In genomic region chr13:102694154-102694553, GRCm38 (mm10) we compare ENCODE assay signal across 17 mouse cellular contexts. TPM values are rescaled to one million over a fixed set of nuclear protein-coding genes. Genes with fewer than 3 reads are reported as not detected.
DNase-seq lines count a peak whose midpoint lies in the region; ATAC-seq and TF ChIP-seq lines count a peak whose summit lies in the region.
"Had no signal": no experiment of that assay in that cellular context is flagged by ENCODE, and none has a peak within 500 bp of the region (broad histone marks: within the 10 kb centered on the region; RNA-seq: fewer than 3 reads in every experiment).

No protein-coding gene starts in this region.

- no peak overlapping the region for H3K4me2 ChIP-seq in lung, postnatal 0 days (replicated peaks; ENCODE audit: low read depth, low read length)
- H3K4me2 ChIP-seq: lung, embryonic 14.5 days; midbrain, embryonic 13.5 days; neural tube, embryonic 13.5 days; stomach, embryonic 15.5 days had no signal

- TF ChIP-seq POLR2A in lung, adult 2 months (IDR thresholded peaks at IDR 0.05; ENCODE audit: borderline replicate concordance, extremely low read depth, low read depth, low read length), result no peak
- no peak for TF ChIP-seq POLR2A in bone marrow, adult 2 months (IDR thresholded peaks at IDR 0.05; ENCODE audit: borderline replicate concordance, control insufficient read depth, low read depth, low read length)
- no peak for TF ChIP-seq POLR2A in small intestine, adult 2 months (IDR thresholded peaks at IDR 0.05; ENCODE audit: low read depth, low read length)

- H3K9ac ChIP-seq in lung, postnatal 0 days (replicated peaks; ENCODE audit: low read depth), result no peak overlapping the region
- H3K9ac ChIP-seq: forebrain, postnatal 0 days; lung, embryonic 14.5 days; midbrain, embryonic 13.5 days; neural tube, embryonic 13.5 days; stomach, embryonic 15.5 days had no signal

- no peak for TF ChIP-seq EP300 in lung, postnatal 0 days (IDR thresholded peaks at IDR 0.05)

- H3K4me1 ChIP-seq in lung, adult 2 months (ENCODE audit: control insufficient read depth, insufficient read depth, low read length), result peaks cover 2% of the 10 kb centered on the region
- peaks cover 8% of the 10 kb centered on the region; the same call in 1 of the 2 replicates for H3K4me1 ChIP-seq in lung, postnatal 0 days (ENCODE audit: insufficient read depth, low read depth, low read length)
- H3K4me1 ChIP-seq in bone marrow, adult 2 months (ENCODE audit: control insufficient read depth, insufficient read depth, low read length), result peaks cover 7% of the 10 kb centered on the region
- peaks cover 3% of the 10 kb centered on the region; the same call in 1 of the 2 replicates for H3K4me1 ChIP-seq in small intestine, adult 2 months (ENCODE audit: control insufficient read depth, insufficient read depth, insufficient read length, low read length)

- no peaks in the 10 kb centered on the region for H3K36me3 ChIP-seq in lung, postnatal 0 days (ENCODE audit: insufficient read depth, low read length)
- no peaks in the 10 kb centered on the region for H3K36me3 ChIP-seq in small intestine, adult 2 months (ENCODE audit: control insufficient read depth, insufficient read depth, low read length)
- H3K36me3 ChIP-seq: midbrain, embryonic 13.5 days; neural tube, embryonic 13.5 days; stomach, embryonic 15.5 days had no signal

- no peaks in the 10 kb centered on the region for H3K9me3 ChIP-seq in lung, postnatal 0 days (ENCODE audit: low read length)
- H3K9me3 ChIP-seq: midbrain, embryonic 13.5 days; neural tube, embryonic 13.5 days; stomach, embryonic 15.5 days had no signal

- H3K27me3 ChIP-seq in lung, postnatal 0 days (replicated peaks; ENCODE audit: insufficient read depth, low read length), result no peaks in the 10 kb centered on the region
- no peaks in the 10 kb centered on the region for H3K27me3 ChIP-seq in small intestine, adult 2 months (ENCODE audit: control insufficient read depth, insufficient read depth, low read length)
- H3K27me3 ChIP-seq: midbrain, embryonic 13.5 days; neural tube, embryonic 13.5 days; stomach, embryonic 15.5 days had no signal

- no peak overlapping the region for H3K27ac ChIP-seq in lung, postnatal 0 days (ENCODE audit: low read length)
- peak overlapping the region; percentile 86 for H3K27ac ChIP-seq in bone marrow, adult 2 months (ENCODE audit: control insufficient read depth, insufficient read depth, low read depth, low read length, poor library complexity)
- peak overlapping the region; percentile 24; the same call in 1 of the 2 replicates for H3K27ac ChIP-seq in small intestine, adult 2 months (ENCODE audit: insufficient read depth, low read depth, low read length)
- no peak overlapping the region for H3K27ac ChIP-seq in left cerebral cortex, adult 2 months
- H3K27ac ChIP-seq: midbrain, embryonic 13.5 days; neural tube, embryonic 13.5 days; stomach, embryonic 15.5 days had no signal

- peak; percentile 19 to 22 for DNase-seq in cerebellum, postnatal 10 days
- no peak for DNase-seq in cerebellum, postnatal 14 days
- no peak for DNase-seq in lung, adult 2 months
- DNase-seq in lung, postnatal 0 days (ENCODE audit: low spot score), result no peak
- DNase-seq in right cerebral cortex, postnatal 4 days, result no peak
- DNase-seq in left cerebral cortex, adult 2 months (ENCODE audit: extremely low spot score in 1 of 2, low spot score in 2 of 2), result no peak
- DNase-seq: cerebellum, adult 11-12 months; cerebellum, adult 9-11 months; forebrain, postnatal 0 days; layer of hippocampus, postnatal 36 days had no signal

- intact Hi-C loops in left cerebral cortex, adult 2 months (cut with DNase I), result no loop called here

- peak overlapping the region; percentile 31 for H3K4me3 ChIP-seq in lung, adult 2 months (replicated peaks; ENCODE audit: extremely low read depth, low read depth, low read length)
- no peak overlapping the region for H3K4me3 ChIP-seq in lung, postnatal 0 days (ENCODE audit: low read depth, low read length)
- H3K4me3 ChIP-seq in bone marrow, adult 2 months (replicated peaks; ENCODE audit: control insufficient read depth, low read depth, low read length), result peak overlapping the region; percentile 67
- no peak overlapping the region; the same call in 1 of the 2 replicates for H3K4me3 ChIP-seq in small intestine, adult 2 months (ENCODE audit: low read depth, low read length)
- no peak overlapping the region for H3K4me3 ChIP-seq in left cerebral cortex, adult 2 months
- H3K4me3 ChIP-seq: erythroblast, embryonic 14.5 days; midbrain, embryonic 13.5 days; neural tube, embryonic 13.5 days; stomach, embryonic 15.5 days had no signal

- no peak for TF ChIP-seq CTCF in lung, adult 2 months (IDR thresholded peaks at IDR 0.05; ENCODE audit: insufficient read depth, low read length)
- TF ChIP-seq CTCF in lung, postnatal 0 days (IDR thresholded peaks at IDR 0.05), result no peak
- TF ChIP-seq CTCF in bone marrow, adult 2 months (IDR thresholded peaks at IDR 0.05; ENCODE audit: control insufficient read depth, insufficient read depth, low read length), result no peak
- no peak for TF ChIP-seq CTCF in small intestine, adult 2 months (IDR thresholded peaks at IDR 0.05; ENCODE audit: extremely low read depth, insufficient read length, insufficient replicate concordance, low read depth, low read length)
- no peak for TF ChIP-seq CTCF in left cerebral cortex, adult 2 months (IDR thresholded peaks at IDR 0.05)

- 84% methylated on average over 7 of the region's 7 CpGs for whole genome bisulfite sequencing in lung, adult 2 months
- 87% methylated on average over 7 of the region's 7 CpGs for WGBS in lung, postnatal 0 days
- WGBS in bone marrow, adult 2 months, result 62% methylated on average over 7 of the region's 7 CpGs
- WGBS in small intestine, adult 2 months, result 80% methylated on average over 7 of the region's 7 CpGs

- no peak for ATAC-seq in lung, postnatal 0 days
- ATAC-seq: forebrain, postnatal 0 days; midbrain, embryonic 13.5 days had no signal

RNA-seq across cellular contexts. Expression of gene Cd180, which starts 0.8 kb away (rescaled TPM):
- polyA plus RNA-seq in lung, adult 2 months (2012; rRNA removed), result 2.8 and 3.9 TPM in 2 replicates
- 0.67 and 0.96 TPM in 2 replicates for polyA plus RNA-seq in lung, postnatal 0 days (2015; fragmentation: Nextera tagmentation; extraction: Ambion mirVana)
- 5.5 and 9.8 TPM in 2 replicates for polyA plus RNA-seq in bone marrow, adult 2 months (2011; ENCODE audit: insufficient read depth, insufficient read length, low replicate concordance, missing spikeins)
- polyA plus RNA-seq in small intestine, adult 2 months (2012; rRNA removed), result 0.28 and 0.76 TPM in 2 replicates
- 1 to 10 TPM; 1.6 to 2.2 TPM for total RNA-seq in left cerebral cortex, adult 2 months (2021)
- polyA plus RNA-seq: erythroblast, embryonic 14.5 days had no signal

Comparison
In these comparisons a context has a peak if more than half of its experiments do, and no peak if none do; other contexts are left out.
1. DNase-seq: peak in cerebellum, postnatal 10 days (2 of 2); none in cerebellum, postnatal 14 days (0 of 2), lung, adult 2 months (single experiment), lung, postnatal 0 days (single experiment), right cerebral cortex, postnatal 4 days (single experiment) and left cerebral cortex, adult 2 months (0 of 2).
2. H3K4me3 ChIP-seq: peak in lung, adult 2 months (single experiment) and bone marrow, adult 2 months (single experiment); none in lung, postnatal 0 days (single experiment), small intestine, adult 2 months (single experiment) and left cerebral cortex, adult 2 months (single experiment).
3. H3K27ac ChIP-seq: peak in bone marrow, adult 2 months (single experiment) and small intestine, adult 2 months (single experiment); none in lung, postnatal 0 days (single experiment) and left cerebral cortex, adult 2 months (single experiment).